Mouse (Mus musculus) layer of hippocampus, adult 9-11 months (tissue): ENCODE data around the gene Zbtb8b.
"Not testable (repeated sequence)": the region's sequence is repeated elsewhere in the genome, so short reads cannot be mapped to it uniquely, and the experiment has no call there.

Experiments
- DNase-seq: peaks from one replicate; pipeline ENCODE4 v3.0.0; 2022

Gene Zbtb8b

DNA sequence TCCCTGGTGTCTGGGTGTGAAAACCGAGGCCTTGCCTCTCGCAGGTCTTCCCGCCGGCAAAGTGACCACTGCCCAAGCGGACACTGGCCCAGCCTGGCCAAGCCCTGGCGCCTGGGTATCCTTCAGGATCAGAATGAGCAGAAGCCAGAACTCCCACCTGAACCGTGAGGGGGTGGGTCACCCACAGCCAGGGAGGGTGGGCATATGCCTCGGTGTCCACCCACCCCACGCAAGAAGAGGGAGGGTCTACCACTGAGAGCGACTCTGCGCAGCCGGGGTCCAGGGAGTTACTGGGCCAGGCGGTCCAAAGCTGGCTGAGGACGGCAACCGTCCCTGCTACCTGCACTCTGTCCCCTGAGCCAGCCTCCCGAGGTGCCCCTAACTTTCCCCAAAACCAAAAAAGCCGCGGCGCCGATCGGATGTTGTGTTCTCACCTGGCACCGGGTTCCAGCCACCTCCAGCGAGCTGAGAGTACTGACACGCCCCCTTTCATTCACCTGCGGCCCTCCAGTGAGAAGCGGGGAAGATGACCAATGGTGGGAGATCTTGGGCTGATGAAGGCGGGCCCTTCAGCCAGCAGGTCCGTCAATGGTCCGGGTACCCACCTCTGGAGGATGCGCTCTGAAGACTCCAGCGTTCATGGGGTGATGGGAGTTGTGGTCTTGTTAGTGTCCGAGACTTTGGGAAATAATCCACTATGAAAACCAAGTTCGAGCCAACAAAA is at the start of gene Zbtb8b:
Zbtb8b (minus strand) TSS at position 514 of the 724 bp plus-strand sequence.
- peak; percentile 84 for DNase-seq

GRCm38 (mm10) chr4:129481090-129481489 is 40.4 kb upstream of the Zbtb8b start:
- peak; percentile 63 for DNase-seq

DNA sequence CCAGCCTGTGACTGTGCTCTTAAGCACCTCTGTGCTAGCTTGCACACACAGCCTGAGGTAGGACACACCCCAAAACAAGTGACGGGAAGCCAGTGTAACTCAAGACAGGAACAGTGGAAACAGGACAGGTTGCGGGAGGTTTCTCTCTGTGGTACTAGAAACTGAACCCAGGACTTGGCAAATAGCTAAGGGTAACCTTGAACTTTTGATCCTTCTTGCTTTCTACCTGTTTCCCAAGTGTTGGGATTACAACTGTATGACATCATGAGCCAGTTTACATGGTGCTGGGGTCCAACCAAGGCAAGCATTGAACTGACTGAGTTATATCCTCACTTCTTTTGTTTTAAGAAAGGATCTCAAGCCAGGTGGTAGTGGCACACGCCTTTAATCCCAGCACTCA is 39.2 kb upstream of the Zbtb8b start:
- no peak for DNase-seq

DNA sequence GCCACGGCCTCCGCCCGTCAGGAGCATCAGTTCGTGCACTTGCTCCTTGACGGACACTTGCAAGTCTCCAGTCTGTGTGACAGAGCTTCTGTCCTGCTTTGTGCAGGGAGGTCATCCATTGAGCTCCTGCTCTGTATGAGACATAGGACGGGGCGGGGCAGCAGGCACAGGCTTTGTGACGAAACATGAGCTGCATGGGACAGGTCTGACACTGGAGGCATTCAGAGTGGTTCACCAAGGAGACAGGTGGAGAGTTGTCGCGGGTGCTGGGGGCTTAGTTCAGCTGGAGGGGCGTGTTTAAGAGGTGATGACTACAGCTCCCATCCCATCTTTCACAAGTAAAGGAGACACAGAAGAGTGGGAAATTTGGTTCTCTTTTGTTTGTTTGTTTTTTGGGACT is 35.4 kb upstream of the Zbtb8b start:
- DNase-seq, result no peak

DNA sequence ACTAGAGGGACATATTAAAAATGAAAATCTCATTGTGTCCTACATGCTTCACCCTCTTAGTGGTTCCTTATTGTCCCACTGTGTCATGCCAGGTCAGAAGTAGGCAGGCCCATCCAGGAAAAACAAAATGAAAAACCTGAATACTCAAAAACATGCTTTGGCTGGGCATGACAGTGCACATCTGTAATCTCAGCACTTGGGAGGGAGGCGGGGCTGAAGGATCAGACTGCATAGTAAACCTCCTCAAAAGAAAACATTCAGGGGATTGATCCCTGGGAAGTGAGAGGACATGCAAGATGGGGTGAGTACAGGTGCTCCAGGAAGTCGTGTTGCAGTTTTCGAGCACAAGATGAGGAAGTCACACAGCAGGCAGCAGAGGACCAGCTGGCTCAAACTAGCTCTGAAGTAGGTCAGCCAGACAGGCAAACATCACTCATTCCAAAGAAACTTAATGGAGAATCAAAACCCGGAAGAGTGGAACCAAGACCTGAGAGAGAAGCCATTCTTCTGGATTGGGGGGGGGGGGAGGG is 23.7 kb upstream of the Zbtb8b start:
- DNase-seq, result no peak

- no peak for DNase-seq
These were observed 22.7 kb upstream of the Zbtb8b start for GRCm38 (mm10) chr4:129463097-129464059.

- no peak for DNase-seq
These were observed 21.5 kb upstream of the Zbtb8b start for GRCm38 (mm10) chr4:129462118-129462517.

GRCm38 (mm10) chr4:129461183-129461960 is 20.7 kb upstream of the Zbtb8b start, which contains the start of gene Bsdc1:
TSS of gene Bsdc1 (plus strand) at chr4:129461581.
- peak; percentile 100 for DNase-seq

DNA sequence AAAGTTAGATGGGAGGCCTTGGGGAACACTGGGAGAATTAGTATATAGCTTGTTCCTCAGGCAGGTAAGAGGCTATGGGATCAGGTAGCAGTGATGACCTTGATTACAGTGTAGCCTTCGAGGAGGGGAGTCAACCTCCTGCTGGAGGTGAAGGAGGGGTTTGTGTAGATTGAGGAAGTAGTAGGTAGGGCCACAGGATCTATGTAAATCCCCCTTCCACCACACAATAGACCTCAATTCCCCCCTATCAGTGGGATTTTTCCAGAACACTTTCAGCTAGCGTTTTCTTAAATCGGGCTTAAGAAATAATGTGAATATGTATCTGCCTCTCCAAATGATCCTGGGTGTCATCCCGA is 20.2 kb upstream of the Zbtb8b start:
- no peak for DNase-seq

DNA sequence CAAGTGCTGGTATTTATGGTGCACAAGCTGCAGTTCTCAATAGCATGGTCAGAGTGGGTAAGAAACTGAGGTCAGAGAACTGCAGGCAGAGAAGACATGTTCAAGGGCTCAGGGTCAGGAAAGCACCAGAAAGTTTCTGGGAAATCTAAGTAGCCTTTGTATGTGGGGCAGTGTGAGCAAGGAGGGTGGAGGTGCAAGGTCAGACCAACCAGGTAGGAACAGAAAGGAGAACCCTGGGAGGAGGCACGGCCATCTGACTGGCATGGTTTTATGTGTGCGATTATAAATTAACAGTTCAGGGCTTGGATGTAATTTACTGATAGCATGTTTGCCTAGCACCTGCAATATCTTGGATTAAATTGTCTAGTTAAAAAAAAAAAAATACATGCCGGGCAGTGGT is 19.1 kb upstream of the Zbtb8b start:
- DNase-seq, result no peak

GRCm38 (mm10) chr4:129457311-129457710 is 16.7 kb upstream of the Zbtb8b start:
- not testable (repeated sequence) for DNase-seq

- DNase-seq, result no peak
These were observed 15.5 kb upstream of the Zbtb8b start for GRCm38 (mm10) chr4:129456126-129456525.

- peak; percentile 60 for DNase-seq
These were observed 14.6 kb upstream of the Zbtb8b start for GRCm38 (mm10) chr4:129455265-129455664.

DNA sequence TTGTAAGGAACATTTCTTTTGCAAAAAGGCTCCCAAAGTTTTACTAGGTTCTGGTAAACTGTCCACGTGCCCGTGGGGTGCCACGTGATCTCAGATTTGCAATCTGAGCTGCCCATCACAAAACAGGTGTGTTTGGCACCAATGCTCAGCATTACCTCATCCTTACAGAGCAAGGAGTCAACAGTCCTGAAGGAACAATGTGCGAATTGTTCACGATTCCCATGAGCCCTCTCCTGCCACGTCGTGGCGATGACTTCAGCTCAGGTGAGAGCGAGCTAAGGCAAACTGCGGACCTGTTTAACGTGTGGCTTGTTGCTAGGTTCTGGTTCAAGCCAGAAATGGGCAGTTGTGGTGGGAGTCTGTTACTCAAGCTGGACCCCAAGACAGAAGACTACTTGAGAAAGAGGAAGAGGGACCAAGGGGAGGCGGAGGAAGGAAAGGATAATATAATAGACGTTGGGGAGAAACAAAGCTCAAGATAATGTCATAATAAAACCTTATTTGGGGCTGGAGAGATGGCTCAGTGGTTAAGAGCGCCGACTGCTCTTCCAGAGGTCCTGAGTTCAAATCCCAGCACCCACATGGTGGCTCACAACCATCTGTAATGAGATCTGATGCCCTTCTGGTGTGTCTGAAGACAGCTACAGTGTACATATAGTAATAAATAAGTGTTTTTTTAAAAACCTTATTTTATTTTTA is 11.0 kb upstream of the Zbtb8b start:
- no peak for DNase-seq

DNA sequence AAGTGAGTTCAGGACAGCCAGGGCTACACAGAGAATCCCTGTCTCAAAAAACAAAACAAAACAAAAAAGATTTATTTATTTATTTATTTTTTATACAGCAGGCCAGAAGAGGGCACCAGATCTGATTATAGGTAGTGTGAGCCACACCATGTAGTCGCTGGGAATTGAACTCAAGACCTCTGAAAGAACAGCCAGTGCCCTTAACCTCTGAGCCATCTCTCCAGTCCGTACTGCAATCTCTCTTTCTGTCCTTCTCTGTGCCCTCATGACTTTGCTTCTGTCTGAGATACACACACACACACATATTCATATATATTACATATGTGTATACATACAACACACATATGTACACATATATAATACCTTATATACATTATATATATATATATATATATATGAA is 10.2 kb upstream of the Zbtb8b start:
- DNase-seq, result no peak

DNA sequence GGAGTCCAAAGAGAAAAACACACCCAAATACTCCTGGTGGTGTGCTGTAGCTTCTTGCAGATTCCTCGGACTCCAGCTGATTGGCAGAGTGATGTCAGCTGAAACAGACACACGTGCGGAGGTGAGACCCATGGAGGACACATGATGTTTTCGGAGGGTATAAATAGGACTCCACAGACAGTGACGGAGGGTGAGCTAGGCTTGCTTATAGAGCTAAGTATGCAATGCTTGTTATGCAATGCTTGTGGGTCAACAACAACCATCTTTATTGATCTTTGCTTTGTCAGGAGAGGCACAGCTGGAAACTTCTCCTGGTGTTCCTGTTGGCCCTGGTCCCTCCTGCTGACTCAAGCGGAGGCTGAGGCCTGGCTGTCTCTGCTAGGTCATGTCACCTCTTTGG is 8.1 kb upstream of the Zbtb8b start:
- DNase-seq, result no peak

- no peak for DNase-seq
These were observed 7.3 kb upstream of the Zbtb8b start for GRCm38 (mm10) chr4:129447778-129448563.

GRCm38 (mm10) chr4:129447360-129447759 is 6.7 kb upstream of the Zbtb8b start:
- no peak for DNase-seq

DNA sequence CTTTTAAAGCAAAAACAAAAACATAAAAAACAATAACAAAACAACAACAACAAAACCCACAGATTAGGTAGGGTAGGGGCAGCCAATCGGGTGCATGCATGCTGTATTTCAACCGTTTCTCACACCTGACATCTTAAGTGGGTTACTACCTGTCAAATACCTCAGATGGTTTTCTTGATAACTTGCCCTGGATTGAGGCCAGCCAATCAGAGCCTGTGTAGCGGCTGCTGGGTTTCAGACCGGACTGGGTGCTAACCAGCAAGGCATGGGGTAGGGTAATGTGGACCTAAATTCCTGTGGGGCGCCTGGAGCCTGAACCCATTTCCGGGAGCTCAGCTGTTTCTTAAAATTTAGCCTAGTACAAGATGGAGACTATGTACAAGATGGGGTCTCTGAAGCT is 492 bp upstream of the Zbtb8b start:
- DNase-seq, result no peak

DNA sequence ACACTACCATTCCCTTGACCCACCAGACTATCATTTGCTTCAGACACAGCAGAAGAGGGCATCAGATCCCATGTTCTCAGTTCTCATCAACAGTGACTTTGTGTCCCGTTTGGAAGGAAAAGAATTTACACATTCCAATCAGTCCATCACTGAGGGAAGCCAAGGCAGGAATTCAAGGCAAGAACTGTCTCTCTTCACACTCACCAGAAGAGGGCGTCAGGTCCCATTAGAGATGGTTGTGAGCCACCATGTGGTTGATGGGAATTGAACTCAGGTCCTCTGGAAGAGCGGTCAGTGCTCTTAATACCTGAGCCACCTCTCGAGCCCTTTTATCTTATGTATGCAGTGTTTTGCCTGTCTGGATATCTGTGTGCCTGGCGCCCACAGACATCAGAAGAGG is 22.3 kb downstream of the Zbtb8b start:
- DNase-seq, result no peak

DNA sequence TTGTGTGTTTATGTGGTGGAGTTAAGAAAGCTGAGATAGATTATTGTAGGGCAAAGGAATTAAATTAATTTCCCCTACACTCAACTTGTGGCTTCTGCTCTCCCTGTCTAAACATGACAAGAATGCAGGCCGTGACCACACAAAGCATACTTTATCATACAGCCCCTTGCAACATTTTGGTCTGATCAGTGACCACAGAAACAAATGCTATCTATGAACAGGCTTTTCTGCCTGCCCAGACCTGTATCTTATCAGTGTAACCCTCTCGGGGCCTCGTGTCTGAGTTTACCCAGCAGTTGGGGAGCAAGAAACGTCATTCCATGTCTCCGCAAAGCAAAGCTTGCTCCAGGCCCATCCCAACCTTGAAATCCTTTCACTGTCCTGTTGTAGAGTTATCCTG is 24.2 kb downstream of the Zbtb8b start:
- no peak for DNase-seq
